Mouse (Mus musculus): ENCODE data around the gene Hpd. TPM values are rescaled to one million over a fixed set of nuclear protein-coding genes. Genes with fewer than 3 reads are reported as not detected.
A peak's percentile ranks its signal among the peaks of the same experiment; 100 is the strongest.

Hpd gene
- polyA plus RNA-seq, 2 experiments, result not detected

DNA sequence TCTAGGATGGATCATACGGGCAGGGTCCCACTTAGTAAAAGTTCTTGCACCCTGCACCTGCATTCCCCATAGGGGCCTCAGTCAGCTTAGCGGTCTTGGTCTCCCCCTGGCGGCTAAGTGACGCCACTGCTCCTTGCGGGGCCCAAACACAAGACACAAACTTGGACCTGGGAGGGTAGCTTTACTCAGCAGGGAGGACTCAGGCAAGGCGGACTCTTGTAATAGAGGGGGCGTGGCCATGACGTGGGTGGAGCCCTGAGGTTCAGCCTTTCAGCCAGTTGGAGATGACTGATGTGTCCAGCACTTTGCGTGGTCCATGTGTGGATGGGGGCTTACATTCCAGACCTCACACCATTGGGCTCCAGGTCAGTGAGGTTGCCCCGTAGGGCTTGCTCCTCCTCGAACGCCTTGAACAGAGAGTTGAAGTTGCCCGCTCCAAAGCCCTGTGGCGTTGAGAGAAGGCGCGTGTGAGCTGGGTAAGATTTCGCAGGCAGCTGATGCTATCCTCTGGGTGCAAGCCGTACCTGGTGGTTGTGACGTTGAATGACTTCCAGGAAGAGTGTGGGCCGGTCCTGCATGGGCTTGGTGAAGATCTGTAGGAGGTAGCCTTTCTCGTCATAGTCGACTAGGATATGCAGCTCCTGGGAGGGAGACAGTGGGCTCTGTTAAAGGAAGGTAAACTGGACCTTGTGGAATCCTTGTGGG is 10.7 kb downstream of the Hpd start:
- Histone ChIP-seq H3K9me3 (ENCODE audit: control insufficient read depth, low read length) (no peaks in the 10 kb centered on the region), H3K4me3 (replicated peaks; ENCODE audit: low read length) (peak overlapping the region; percentile 34), H3K36me3 (ENCODE audit: control insufficient read depth, insufficient read depth, low read length) (peaks cover 8% of the 10 kb centered on the region), H3K9ac (ENCODE audit: low read depth, low read length, severe bottlenecking) (peak overlapping the region; percentile 38; the same call in 1 of the 2 replicates), H3K4me2 (replicated peaks; ENCODE audit: low read depth, low read length, severe bottlenecking) (peak overlapping the region; percentile 62), H3K27me3 (ENCODE audit: control insufficient read depth, insufficient read depth, low read length) (no peaks in the 10 kb centered on the region), H3K27ac (replicated peaks; ENCODE audit: low read depth, low read length) (0 out of 2 replicates have a peak overlapping the region, but pooled peaks have one; percentile 16), H3K4me1 (ENCODE audit: control insufficient read depth, insufficient read depth, low read length) (peaks cover 9% of the 10 kb centered on the region)
- DNase-seq (ENCODE audit: low spot score), result peak; percentile 79
- WGBS, result 11% methylated on average over 22 of the region's 22 CpGs
- peak; percentile 87 for ATAC-seq (ENCODE audit: low FRiP score, low read depth)
- no peak for TF ChIP-seq POLR2A (IDR thresholded peaks at IDR 0.05; ENCODE audit: borderline replicate concordance, extremely low read depth, insufficient read depth, insufficient read length)

DNA sequence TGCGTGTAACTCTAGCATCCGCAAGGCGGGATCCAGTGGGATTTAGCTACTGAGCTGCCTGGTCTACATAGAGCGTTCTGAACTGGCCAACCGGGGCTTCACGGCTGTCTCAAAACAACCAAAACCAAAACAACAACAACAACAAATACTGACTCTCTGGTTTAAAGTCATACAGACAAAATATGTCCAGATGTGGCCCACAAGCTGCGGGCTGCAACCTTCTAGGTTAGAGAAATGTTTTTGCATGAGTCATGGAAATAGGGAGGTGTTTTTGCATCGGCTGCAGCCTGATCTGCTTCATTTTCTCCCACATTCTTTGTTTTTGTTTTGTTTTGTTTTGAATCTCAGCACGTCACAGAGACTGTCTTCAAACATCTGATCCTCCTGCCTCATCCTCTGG is 12.2 kb downstream of the Hpd start:
- no peak overlapping the region for H3K27ac ChIP-seq (replicated peaks; ENCODE audit: low read depth, low read length)
- ATAC-seq (ENCODE audit: low FRiP score, low read depth), result no peak

GRCm38 (mm10) chr5:123169284-123169683 is 13.2 kb downstream of the Hpd start, which contains the start of gene Psmd9:
Psmd9 (plus strand) TSS chr5:123169413.
- no peak for TF ChIP-seq POLR2A (IDR thresholded peaks at IDR 0.05; ENCODE audit: borderline replicate concordance, extremely low read depth, insufficient read depth, insufficient read length)
- H3K4me2 ChIP-seq (replicated peaks; ENCODE audit: low read depth, low read length, severe bottlenecking), result no peak within 1 kb of the TSS
- no peak within 1 kb of the TSS for H3K4me3 ChIP-seq (replicated peaks; ENCODE audit: low read length)
- H3K36me3 ChIP-seq (ENCODE audit: control insufficient read depth, insufficient read depth, low read length), result peaks cover 28% of the 10 kb centered on the region
- no peaks in the 10 kb centered on the region for H3K27me3 ChIP-seq (ENCODE audit: control insufficient read depth, insufficient read depth, low read length)
- 79% methylated on average over 5 of the region's 5 CpGs for WGBS
- H3K9ac ChIP-seq (ENCODE audit: low read depth, low read length, severe bottlenecking), result no peak within 1 kb of the TSS
- no peak within 1 kb of the TSS for H3K27ac ChIP-seq (replicated peaks; ENCODE audit: low read depth, low read length)
- no peak for DNase-seq (ENCODE audit: low spot score)
- no peak for ATAC-seq (ENCODE audit: low FRiP score, low read depth)
- peaks cover 9% of the 10 kb centered on the region for H3K4me1 ChIP-seq (ENCODE audit: control insufficient read depth, insufficient read depth, low read length)
- no peaks in the 10 kb centered on the region for H3K9me3 ChIP-seq (ENCODE audit: control insufficient read depth, low read length)

More for the DNA sequence above, 12.2 kb downstream of the Hpd start:
- peaks cover 22% of the 10 kb centered on the region for H3K36me3 ChIP-seq (ENCODE audit: control insufficient read depth, insufficient read depth, low read length)
- peaks cover 9% of the 10 kb centered on the region for H3K4me1 ChIP-seq (ENCODE audit: control insufficient read depth, insufficient read depth, low read length)
- WGBS, result 65% methylated on average over 9 of the region's 9 CpGs
- no peak for DNase-seq (ENCODE audit: low spot score)
- no peak overlapping the region for H3K4me2 ChIP-seq (replicated peaks; ENCODE audit: low read depth, low read length, severe bottlenecking)
- H3K27me3 ChIP-seq (ENCODE audit: control insufficient read depth, insufficient read depth, low read length), result no peaks in the 10 kb centered on the region
- no peak overlapping the region for H3K4me3 ChIP-seq (replicated peaks; ENCODE audit: low read length)
- H3K9ac ChIP-seq (ENCODE audit: low read depth, low read length, severe bottlenecking), result no peak overlapping the region
- TF ChIP-seq POLR2A (IDR thresholded peaks at IDR 0.05; ENCODE audit: borderline replicate concordance, extremely low read depth, insufficient read depth, insufficient read length), result no peak
- no peaks in the 10 kb centered on the region for H3K9me3 ChIP-seq (ENCODE audit: control insufficient read depth, low read length)

DNA sequence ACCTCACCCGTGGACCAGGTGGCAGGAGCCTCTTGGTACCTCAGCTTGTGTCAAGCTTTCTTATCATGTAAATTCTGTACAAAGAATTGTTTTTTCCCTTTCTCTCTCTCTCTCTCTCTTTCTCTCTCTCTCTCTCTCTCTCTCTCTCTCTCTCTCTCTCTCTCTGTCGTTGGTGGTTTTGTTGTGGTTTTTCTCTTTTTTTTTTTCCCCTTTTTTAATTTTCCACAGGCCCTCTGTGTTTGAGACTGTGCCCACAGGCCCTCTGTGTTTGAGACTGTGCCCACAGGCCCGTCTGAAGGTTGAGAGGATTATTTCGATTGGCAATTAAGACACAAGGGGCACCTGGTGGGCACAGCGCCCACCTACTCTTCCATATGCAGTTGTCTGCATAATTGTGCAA is 14.9 kb downstream of the Hpd start:
- ATAC-seq (ENCODE audit: low FRiP score, low read depth) (no peak), DNase-seq (ENCODE audit: low spot score) (no peak)
- Histone ChIP-seq H3K4me3 (replicated peaks; ENCODE audit: low read length) (no peak overlapping the region), H3K4me2 (replicated peaks; ENCODE audit: low read depth, low read length, severe bottlenecking) (no peak overlapping the region), H3K4me1 (ENCODE audit: control insufficient read depth, insufficient read depth, low read length) (peaks cover 5% of the 10 kb centered on the region), H3K27ac (replicated peaks; ENCODE audit: low read depth, low read length) (no peak overlapping the region), H3K27me3 (ENCODE audit: control insufficient read depth, insufficient read depth, low read length) (no peaks in the 10 kb centered on the region), H3K36me3 (ENCODE audit: control insufficient read depth, insufficient read depth, low read length) (peaks cover 45% of the 10 kb centered on the region), H3K9ac (ENCODE audit: low read depth, low read length, severe bottlenecking) (no peak overlapping the region), H3K9me3 (ENCODE audit: control insufficient read depth, low read length) (no peaks in the 10 kb centered on the region)
- TF ChIP-seq POLR2A (IDR thresholded peaks at IDR 0.05; ENCODE audit: borderline replicate concordance, extremely low read depth, insufficient read depth, insufficient read length), result no peak
- WGBS, result 79% methylated on average over 5 of the region's 5 CpGs

DNA sequence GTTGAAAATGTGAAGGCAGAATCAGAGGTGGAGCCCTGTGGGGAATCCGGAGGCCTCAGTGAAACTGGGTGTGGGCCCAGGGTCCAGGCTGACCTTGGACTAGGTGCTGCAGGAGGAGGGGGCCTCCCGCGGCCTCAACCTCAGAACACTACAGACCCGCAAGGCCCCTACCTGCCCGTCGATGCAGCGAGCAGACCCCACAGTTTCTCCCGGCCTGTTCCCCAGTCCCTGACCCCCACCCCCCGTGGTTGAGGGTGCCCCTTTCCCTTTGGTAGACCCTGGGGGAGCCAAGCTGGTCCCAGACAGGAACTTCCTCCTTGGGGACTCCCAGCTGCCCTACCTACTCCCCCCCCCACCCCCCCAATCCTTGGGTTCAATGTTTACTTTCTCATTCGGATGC is 16.1 kb downstream of the Hpd start:
- Histone ChIP-seq H3K4me2 (replicated peaks; ENCODE audit: low read depth, low read length, severe bottlenecking) (no peak overlapping the region), H3K36me3 (ENCODE audit: control insufficient read depth, insufficient read depth, low read length) (peaks cover 56% of the 10 kb centered on the region), H3K27me3 (ENCODE audit: control insufficient read depth, insufficient read depth, low read length) (no peaks in the 10 kb centered on the region), H3K9ac (ENCODE audit: low read depth, low read length, severe bottlenecking) (no peak overlapping the region), H3K27ac (replicated peaks; ENCODE audit: low read depth, low read length) (no peak overlapping the region), H3K9me3 (ENCODE audit: control insufficient read depth, low read length) (no peaks in the 10 kb centered on the region), H3K4me3 (replicated peaks; ENCODE audit: low read length) (no peak overlapping the region), H3K4me1 (ENCODE audit: control insufficient read depth, insufficient read depth, low read length) (no peaks in the 10 kb centered on the region; the same call in 1 of the 2 replicates)
- 94% methylated on average over 10 of the region's 10 CpGs for WGBS
- no peak for DNase-seq (ENCODE audit: low spot score)
- no peak for ATAC-seq (ENCODE audit: low FRiP score, low read depth)
- no peak for TF ChIP-seq POLR2A (IDR thresholded peaks at IDR 0.05; ENCODE audit: borderline replicate concordance, extremely low read depth, insufficient read depth, insufficient read length)

Data from limb, embryonic 14.5 days (tissue).